Mouse (Mus musculus) megakaryocyte, embryonic 14.5 days (primary cell): ENCODE measurements around the gene Plekha4. TPM values are rescaled to one million over a fixed set of nuclear protein-coding genes. Genes with fewer than 3 reads are reported as not detected.
"Not testable (repeated sequence)": the region's sequence is repeated elsewhere in the genome, so short reads cannot be mapped to it uniquely, and the experiment has no call there.

ENCODE experiments used
- H3K27me3 ChIP-seq: replicated peaks from 2 replicates; pipeline ENCODE3; 2012; ENCODE audit warnings: inconsistent platforms
- H3K36me3 ChIP-seq: replicated peaks from 2 replicates; pipeline ENCODE3; 2012; ENCODE audit warnings: low read length, inconsistent platforms, mixed read lengths
- H3K4me1 ChIP-seq: 2 replicates; pipeline ENCODE4 v1.6.1; 2012; ENCODE audit warnings: inconsistent platforms
- H3K4me3 ChIP-seq: replicated peaks from 2 replicates; pipeline ENCODE3; 2012; ENCODE audit warnings: moderate library complexity, mild to moderate bottlenecking, inconsistent platforms
- H3K9me3 ChIP-seq: 2 replicates; pipeline ENCODE4 v1.6.1; 2012; ENCODE audit warnings: inconsistent platforms
- FLI1 ChIP-seq: IDR thresholded peaks from 2 replicates; pipeline ENCODE4 v1.6.1; 2012; ENCODE audit warnings: low read length, inconsistent platforms, mixed read lengths
- GATA1 ChIP-seq: IDR thresholded peaks from 3 replicates; pipeline ENCODE4 v1.6.1; 2012; ENCODE audit warnings: mixed read lengths, low read length, inconsistent platforms, borderline replicate concordance
- polyA plus RNA-seq: library from polyadenylated mRNA; stranded (reverse); fragments of >175 nt; gene quantifications from 2 replicates; pipeline ENCODE4 v1.2.3, GENCODE M21; 2012; ENCODE audit warnings: low replicate concordance; ENCODE audit not compliant: insufficient read depth

The Plekha4 gene
- polyA plus RNA-seq, 1 experiment = 2.9 TPM

DNA sequence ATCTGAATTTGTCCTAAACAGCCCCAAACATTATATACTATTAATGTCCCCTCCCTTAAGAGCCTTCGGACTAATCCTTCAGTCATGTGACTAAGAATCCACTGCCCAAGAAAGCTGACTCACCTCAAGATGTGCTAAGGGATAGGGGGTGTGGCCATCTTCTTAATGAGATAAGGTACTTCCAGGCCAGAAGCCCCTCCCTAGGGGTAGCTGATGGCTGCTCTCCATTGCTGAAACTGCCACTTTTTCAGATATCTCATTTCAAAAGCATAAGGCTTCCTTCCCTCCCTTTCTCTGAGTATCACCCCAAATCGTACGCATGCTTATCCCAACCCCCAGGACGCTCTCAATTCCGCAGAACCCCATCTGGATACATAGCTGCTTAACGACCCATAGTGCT is 17.6 kb upstream of the Plekha4 start:
- peak overlapping the region; percentile 97 for H3K4me3 ChIP-seq
- H3K36me3 ChIP-seq = peaks cover 47% of the 10 kb centered on the region
- peaks cover 57% of the 10 kb centered on the region for H3K4me1 ChIP-seq
- TF ChIP-seq FLI1 (no peak), GATA1 (no peak)
- no peaks in the 10 kb centered on the region for H3K9me3 ChIP-seq
- no peaks in the 10 kb centered on the region for H3K27me3 ChIP-seq

- no peak for TF ChIP-seq FLI1
- no peak for TF ChIP-seq GATA1
- Histone ChIP-seq H3K4me3 (peak overlapping the region; percentile 97), H3K9me3 (no peaks in the 10 kb centered on the region), H3K4me1 (peaks cover 52% of the 10 kb centered on the region), H3K36me3 (peaks cover 39% of the 10 kb centered on the region), H3K27me3 (no peaks in the 10 kb centered on the region)
Measured at GRCm38 (mm10) chr7:45509181-45509882, 16.8 kb upstream of the Plekha4 start.

DNA sequence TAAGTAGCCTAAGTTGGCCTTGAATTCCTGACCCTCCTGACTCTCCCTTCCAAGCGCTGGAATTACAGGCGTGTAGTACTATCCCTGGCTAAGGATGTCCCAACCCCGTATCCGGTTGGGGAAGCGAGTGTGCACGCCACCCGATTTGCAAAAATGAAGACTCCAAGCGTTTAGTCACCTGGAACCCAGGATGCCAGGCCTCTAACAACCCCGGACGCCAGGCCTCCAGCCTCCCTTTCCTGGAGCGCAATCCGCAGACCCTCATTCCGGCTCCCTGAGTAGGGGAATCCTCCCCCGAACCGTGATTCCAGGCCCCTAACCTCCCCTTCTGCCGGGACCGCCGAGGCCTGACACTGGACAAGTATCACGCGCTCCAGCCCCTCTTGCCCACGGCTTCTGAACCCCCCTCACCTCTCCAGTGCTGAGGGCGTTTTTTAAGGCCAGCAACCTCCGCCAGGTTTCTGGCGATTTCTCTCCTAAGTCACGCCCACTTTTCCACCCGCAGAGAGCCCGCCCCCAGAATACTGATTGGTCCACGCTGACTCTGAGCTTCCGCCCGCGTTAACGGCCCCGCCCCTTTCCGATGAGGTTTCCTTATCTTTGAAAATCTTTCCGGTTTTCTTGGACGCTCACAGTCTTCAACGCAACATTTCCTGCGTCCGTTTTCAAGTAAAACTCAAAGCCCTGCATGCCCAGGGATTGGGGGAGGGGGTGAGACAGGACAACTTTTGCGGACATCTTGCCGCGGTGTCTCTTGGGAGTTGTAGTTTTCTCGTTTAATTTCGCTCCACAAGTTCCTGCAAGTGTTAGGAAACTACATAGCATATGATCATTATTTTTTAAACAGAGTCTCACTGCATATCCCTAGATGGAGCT is 16.0 kb upstream of the Plekha4 start, which contains the start of gene Nucb1:
Nucb1 (minus strand) TSS at position 495 of the 876 bp plus-strand sequence.
- Histone ChIP-seq H3K27me3 (no peaks in the 10 kb centered on the region), H3K36me3 (peaks cover 31% of the 10 kb centered on the region), H3K9me3 (no peaks in the 10 kb centered on the region), H3K4me3 (peak within 1 kb of the TSS; percentile 97), H3K4me1 (peaks cover 44% of the 10 kb centered on the region)
- TF ChIP-seq GATA1 (no peak), FLI1 (peak; percentile 24; the same call in 1 of the 2 replicates)

DNA sequence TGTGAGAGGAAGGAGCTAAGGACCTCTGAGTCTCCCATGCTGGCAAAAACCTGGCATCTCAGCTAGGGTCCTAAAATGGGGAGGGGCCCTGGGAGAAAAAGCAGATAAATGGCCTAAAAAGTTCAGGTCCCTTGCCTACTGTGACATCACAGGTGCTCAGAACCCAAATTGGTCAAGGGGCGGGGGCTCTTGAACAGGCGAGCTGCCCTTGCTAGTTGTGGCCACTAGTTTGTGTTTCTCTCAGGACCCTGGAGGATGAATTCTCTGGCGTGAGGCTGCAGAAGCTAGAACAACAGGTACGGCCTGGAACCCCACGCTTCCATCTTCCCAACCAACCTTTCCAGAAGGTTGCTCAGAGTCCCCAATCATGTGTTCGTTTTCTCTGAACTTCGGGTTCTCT is 11.7 kb upstream of the Plekha4 start:
- Histone ChIP-seq H3K4me3 (no peak overlapping the region), H3K4me1 (peaks cover 21% of the 10 kb centered on the region), H3K27me3 (no peaks in the 10 kb centered on the region), H3K36me3 (no peaks in the 10 kb centered on the region), H3K9me3 (no peaks in the 10 kb centered on the region)
- TF ChIP-seq GATA1 (no peak), FLI1 (no peak)

GRCm38 (mm10) chr7:45515436-45515835 is 10.7 kb upstream of the Plekha4 start:
- no peaks in the 10 kb centered on the region for H3K36me3 ChIP-seq
- TF ChIP-seq FLI1 (no peak), GATA1 (no peak)
- peaks cover 23% of the 10 kb centered on the region for H3K4me1 ChIP-seq
- H3K4me3 ChIP-seq = no peak overlapping the region
- no peaks in the 10 kb centered on the region for H3K27me3 ChIP-seq
- no peaks in the 10 kb centered on the region for H3K9me3 ChIP-seq

- H3K4me1 ChIP-seq = peaks cover 35% of the 10 kb centered on the region
- not testable (repeated sequence) for H3K27me3 ChIP-seq, H3K9me3 ChIP-seq, H3K4me3 ChIP-seq, H3K36me3 ChIP-seq
Measured at GRCm38 (mm10) chr7:45516846-45517245, 9.3 kb upstream of the Plekha4 start.

DNA sequence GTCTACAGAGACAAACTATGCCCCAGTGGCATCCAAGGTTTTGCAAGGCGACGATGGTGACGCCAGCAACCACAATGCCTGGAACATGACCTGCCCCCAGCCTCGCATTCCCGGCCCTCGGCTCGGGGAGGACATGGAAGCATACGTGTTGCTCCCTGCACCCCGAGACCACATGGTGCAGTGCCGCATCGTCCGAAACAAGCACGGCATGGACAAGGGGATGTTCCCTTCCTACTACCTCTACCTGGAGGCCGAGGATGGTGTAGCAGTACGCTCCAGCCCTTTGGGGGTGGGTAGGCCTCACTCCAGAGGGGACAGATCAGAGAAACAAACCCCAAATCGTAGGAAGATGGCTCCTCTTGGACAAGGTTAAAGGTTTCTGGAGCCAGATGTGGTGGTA is 7.5 kb upstream of the Plekha4 start:
- TF ChIP-seq GATA1 (no peak), FLI1 (no peak)
- no peaks in the 10 kb centered on the region for H3K9me3 ChIP-seq
- no peaks in the 10 kb centered on the region for H3K27me3 ChIP-seq
- peaks cover 53% of the 10 kb centered on the region for H3K4me1 ChIP-seq
- peak overlapping the region; percentile 59 for H3K4me3 ChIP-seq
- peaks cover 18% of the 10 kb centered on the region for H3K36me3 ChIP-seq

GRCm38 (mm10) chr7:45519345-45520120 is 6.6 kb upstream of the Plekha4 start:
- Histone ChIP-seq H3K4me1 (peaks cover 60% of the 10 kb centered on the region), H3K27me3 (no peaks in the 10 kb centered on the region), H3K4me3 (no peak overlapping the region), H3K36me3 (peaks cover 25% of the 10 kb centered on the region), H3K9me3 (no peaks in the 10 kb centered on the region)
- no peak for TF ChIP-seq FLI1
- TF ChIP-seq GATA1 = no peak

- no peaks in the 10 kb centered on the region for H3K27me3 ChIP-seq
- H3K4me1 ChIP-seq = peaks cover 59% of the 10 kb centered on the region
- H3K4me3 ChIP-seq = no peak overlapping the region
- H3K36me3 ChIP-seq = peaks cover 33% of the 10 kb centered on the region
- TF ChIP-seq GATA1 (no peak), FLI1 (no peak)
- no peaks in the 10 kb centered on the region for H3K9me3 ChIP-seq
Measured at GRCm38 (mm10) chr7:45520605-45521004, 5.5 kb upstream of the Plekha4 start.
